Mouse (Mus musculus) G1E (cell line): ENCODE results near the gene Tmem50a.

Source experiments
- CTCF ChIP-seq: IDR thresholded peaks from 2 replicates; pipeline ENCODE4 v1.5.1; 2012; ENCODE audit warnings: low read depth, low read length, inconsistent platforms, mixed read lengths
- GATA1 ChIP-seq: IDR thresholded peaks from 2 replicates; pipeline ENCODE4 v1.6.1; 2012; ENCODE audit warnings: borderline replicate concordance, low read length, inconsistent platforms, mixed read lengths
- GATA2 ChIP-seq: IDR thresholded peaks from 2 replicates; pipeline ENCODE4 v1.6.1; 2012; ENCODE audit warnings: low read depth, low read length, inconsistent platforms, borderline replicate concordance
- POLR2AphosphoS5 ChIP-seq: IDR thresholded peaks from 2 replicates; pipeline ENCODE4 v1.6.1; 2012; ENCODE audit warnings: low read depth, low read length, inconsistent platforms; ENCODE audit not compliant: insufficient replicate concordance
- TAL1 ChIP-seq: conservative IDR thresholded peaks from 2 replicates; pipeline ENCODE4 v1.6.1; 2012; ENCODE audit warnings: low read depth, low read length, inconsistent platforms, mixed read lengths

DNA sequence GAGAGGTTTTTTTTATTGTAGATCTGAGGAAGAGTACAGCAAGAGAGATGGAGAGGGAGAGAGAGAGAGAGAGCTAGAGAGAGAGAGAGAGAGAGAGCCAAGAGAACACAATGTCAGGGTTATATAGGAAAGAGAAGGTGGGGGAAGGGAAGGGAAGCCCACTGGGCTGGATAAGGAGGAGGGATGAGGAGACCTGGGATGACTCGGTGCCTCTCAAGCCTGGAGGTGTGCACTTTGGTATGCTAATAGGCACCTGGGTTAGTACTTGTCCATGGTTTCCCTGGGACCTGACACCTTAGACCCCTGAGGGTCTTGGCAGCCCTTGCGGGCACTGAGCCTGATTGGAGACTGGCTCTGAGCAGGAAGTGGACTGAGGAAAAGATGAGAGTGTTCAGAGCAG is 42.9 kb downstream of the Tmem50a start:
- TF ChIP-seq CTCF (no peak), TAL1 (no peak), GATA1 (no peak), GATA2 (no peak), POLR2AphosphoS5 (no peak)
